Mouse (Mus musculus) heart, embryonic 16.5 days (tissue): ENCODE data around the gene Nbea. TPM values are rescaled to one million over a fixed set of nuclear protein-coding genes. Genes with fewer than 3 reads are reported as not detected.

ENCODE experiments used
- ATAC-seq: fragments of 200-750 bp; cut with Nextera tagmentation; replicated peaks from 2 replicates; pipeline ENCODE4 v1.8.0; 2017; ENCODE audit warnings: moderate number of reproducible peaks; ENCODE audit not compliant: insufficient read depth, low FRiP score; ENCODE audit errors: extremely low read depth
- H3K27ac ChIP-seq: fragments of 300-500 bp; sonication (generic); 2 replicates; pipeline ENCODE4 v1.5.1; 2014; ENCODE audit warnings: mild to moderate bottlenecking, low read length, control low read depth, moderate library complexity
- H3K27me3 ChIP-seq: fragments of 300-500 bp; sonication (generic); 2 replicates; pipeline ENCODE4 v1.6.1; 2014; ENCODE audit warnings: low read length, mixed read lengths; ENCODE audit not compliant: control insufficient read depth, insufficient read depth
- H3K36me3 ChIP-seq: fragments of 300-500 bp; sonication (generic); 2 replicates; pipeline ENCODE4 v1.6.1; 2014; ENCODE audit not compliant: control insufficient read depth, insufficient read depth
- H3K4me1 ChIP-seq: fragments of 300-500 bp; sonication (generic); 2 replicates; pipeline ENCODE4 v1.6.1; 2014; ENCODE audit warnings: low read length, mixed read lengths; ENCODE audit not compliant: control insufficient read depth, insufficient read depth
- H3K4me2 ChIP-seq: fragments of 300-500 bp; sonication (generic); 2 replicates; pipeline ENCODE4 v1.6.1; 2014; ENCODE audit warnings: low read depth, mild to moderate bottlenecking, control low read depth, low read length
- H3K4me3 ChIP-seq: fragments of 300-500 bp; sonication (generic); 2 replicates; pipeline ENCODE4 v1.5.1; 2014; ENCODE audit warnings: mild to moderate bottlenecking, control low read depth, low read length
- H3K9ac ChIP-seq: fragments of 300-500 bp; sonication (generic); 2 replicates; pipeline ENCODE4 v1.6.1; 2014; ENCODE audit warnings: low read length, control low read depth
- H3K9me3 ChIP-seq: fragments of 300-500 bp; sonication (generic); replicated peaks from 2 replicates; pipeline ENCODE4 v1.6.1; 2016; ENCODE audit warnings: low read length; ENCODE audit not compliant: control insufficient read depth
- WGBS: fragments of 180-500 bp; shearing (Covaris S2); extraction: QIAGEN DNeasy Blood & Tissue Kit; methylation state at CpG from one replicate; pipeline ENCODE4 v1.1.7; 2014; 5-methylcytosine and 5-hydroxymethylcytosine counted together
- polyA plus RNA-seq: library from polyadenylated mRNA; unstranded; fragments of >200 nt; fragmentation: Nextera tagmentation; extraction: Ambion mirVana; gene quantifications from 2 replicates; pipeline ENCODE4 v1.2.1, GENCODE M21; 2015

Gene Nbea
- polyA plus RNA-seq, 1 experiment from 2014 or later: 7.0 TPM

GRCm38 (mm10) chr3:55743885-55744284, 439.6 kb downstream of the Nbea start:
- Histone ChIP-seq H3K4me3 (no peak overlapping the region), H3K36me3 (no peaks in the 10 kb centered on the region), H3K27me3 (no peaks in the 10 kb centered on the region), H3K9ac (no peak overlapping the region), H3K4me1 (no peaks in the 10 kb centered on the region), H3K9me3 (no peaks in the 10 kb centered on the region), H3K27ac (no peak overlapping the region), H3K4me2 (no peak overlapping the region)
- 72% methylated on average over 5 of the region's 5 CpGs for WGBS
- no peak for ATAC-seq

GRCm38 (mm10) chr3:55742654-55743053, 440.8 kb downstream of the Nbea start:
- Histone ChIP-seq H3K27me3 (no peaks in the 10 kb centered on the region), H3K9ac (no peak overlapping the region), H3K4me1 (no peaks in the 10 kb centered on the region), H3K4me3 (no peak overlapping the region), H3K36me3 (no peaks in the 10 kb centered on the region), H3K27ac (no peak overlapping the region), H3K4me2 (no peak overlapping the region), H3K9me3 (no peaks in the 10 kb centered on the region)
- WGBS: 56% methylated on average over 4 of the region's 4 CpGs
- no peak for ATAC-seq

GRCm38 (mm10) chr3:55742218-55742617, 441.3 kb downstream of the Nbea start:
- Histone ChIP-seq H3K27ac (no peak overlapping the region), H3K4me2 (no peak overlapping the region), H3K4me1 (no peaks in the 10 kb centered on the region), H3K9ac (no peak overlapping the region), H3K4me3 (no peak overlapping the region), H3K27me3 (no peaks in the 10 kb centered on the region), H3K36me3 (no peaks in the 10 kb centered on the region), H3K9me3 (no peaks in the 10 kb centered on the region)
- ATAC-seq: no peak
- WGBS: 72% methylated on average over 5 of the region's 5 CpGs

GRCm38 (mm10) chr3:55741428-55741827, 442.1 kb downstream of the Nbea start:
- 73% methylated on average over 6 of the region's 6 CpGs for WGBS
- Histone ChIP-seq H3K4me2 (no peak overlapping the region), H3K27me3 (no peaks in the 10 kb centered on the region), H3K9ac (no peak overlapping the region), H3K4me3 (no peak overlapping the region), H3K4me1 (no peaks in the 10 kb centered on the region), H3K36me3 (no peaks in the 10 kb centered on the region), H3K9me3 (no peaks in the 10 kb centered on the region), H3K27ac (no peak overlapping the region)
- ATAC-seq: no peak

- no peaks in the 10 kb centered on the region for H3K27me3 ChIP-seq
- no peak overlapping the region for H3K4me2 ChIP-seq
- H3K36me3 ChIP-seq: no peaks in the 10 kb centered on the region
- H3K9ac ChIP-seq: no peak overlapping the region
- no peak for ATAC-seq
- no peaks in the 10 kb centered on the region for H3K9me3 ChIP-seq
- H3K4me3 ChIP-seq: no peak overlapping the region
- WGBS: 76% methylated on average over 6 of the region's 6 CpGs
- no peaks in the 10 kb centered on the region for H3K4me1 ChIP-seq
- H3K27ac ChIP-seq: no peak overlapping the region
Observed at GRCm38 (mm10) chr3:55733665-55734064, 449.8 kb downstream of the Nbea start.

- 63% methylated on average over 5 of the region's 5 CpGs for WGBS
- Histone ChIP-seq H3K36me3 (no peaks in the 10 kb centered on the region), H3K4me3 (no peak overlapping the region), H3K27me3 (no peaks in the 10 kb centered on the region), H3K4me2 (no peak overlapping the region), H3K27ac (no peak overlapping the region), H3K9ac (no peak overlapping the region), H3K9me3 (no peaks in the 10 kb centered on the region), H3K4me1 (no peaks in the 10 kb centered on the region)
- ATAC-seq: no peak
Observed at GRCm38 (mm10) chr3:55730549-55730948, 453.0 kb downstream of the Nbea start.

- H3K4me3 ChIP-seq: no peak overlapping the region
- no peaks in the 10 kb centered on the region for H3K4me1 ChIP-seq
- H3K4me2 ChIP-seq: no peak overlapping the region
- H3K36me3 ChIP-seq: no peaks in the 10 kb centered on the region
- no peak for ATAC-seq
- H3K27me3 ChIP-seq: no peaks in the 10 kb centered on the region
- no peak overlapping the region for H3K9ac ChIP-seq
- WGBS: 71% methylated on average over 8 of the region's 8 CpGs
- H3K9me3 ChIP-seq: no peaks in the 10 kb centered on the region
- H3K27ac ChIP-seq: no peak overlapping the region
Observed at GRCm38 (mm10) chr3:55730142-55730541, 453.4 kb downstream of the Nbea start.

GRCm38 (mm10) chr3:55714260-55714659, 469.2 kb downstream of the Nbea start:
- H3K27ac ChIP-seq: no peak overlapping the region
- no peak overlapping the region for H3K4me2 ChIP-seq
- H3K36me3 ChIP-seq: no peaks in the 10 kb centered on the region; the same call in 1 of the 2 replicates
- H3K9ac ChIP-seq: no peak overlapping the region
- no peaks in the 10 kb centered on the region for H3K27me3 ChIP-seq
- no peaks in the 10 kb centered on the region for H3K9me3 ChIP-seq
- H3K4me1 ChIP-seq: peaks cover 7% of the 10 kb centered on the region; the same call in 1 of the 2 replicates
- 91% methylated on average over 6 of the region's 6 CpGs for WGBS
- no peak overlapping the region for H3K4me3 ChIP-seq
- ATAC-seq: no peak

GRCm38 (mm10) chr3:55713856-55714255, 469.6 kb downstream of the Nbea start:
- WGBS: 84% methylated on average over 3 of the region's 3 CpGs

GRCm38 (mm10) chr3:55710300-55710699, 473.2 kb downstream of the Nbea start:
- 76% methylated on average over 4 of the region's 4 CpGs for WGBS
- Histone ChIP-seq H3K4me1 (no peaks in the 10 kb centered on the region), H3K27me3 (no peaks in the 10 kb centered on the region), H3K4me3 (no peak overlapping the region), H3K9me3 (no peaks in the 10 kb centered on the region), H3K9ac (no peak overlapping the region), H3K4me2 (no peak overlapping the region), H3K27ac (no peak overlapping the region), H3K36me3 (peaks cover 2% of the 10 kb centered on the region)
- ATAC-seq: no peak

More at GRCm38 (mm10) chr3:55713856-55714255, 469.6 kb downstream of the Nbea start:
- Histone ChIP-seq H3K27ac (no peak overlapping the region), H3K4me2 (no peak overlapping the region), H3K4me3 (no peak overlapping the region), H3K4me1 (peaks cover 7% of the 10 kb centered on the region; the same call in 1 of the 2 replicates), H3K9me3 (no peaks in the 10 kb centered on the region), H3K9ac (no peak overlapping the region), H3K27me3 (no peaks in the 10 kb centered on the region), H3K36me3 (peaks cover under 1% of the 10 kb centered on the region)
- ATAC-seq: no peak
